Mouse (Mus musculus): ENCODE data around the gene Rab27a. TPM values are rescaled to one million over a fixed set of nuclear protein-coding genes. Genes with fewer than 3 reads are reported as not detected.

The Rab27a gene
- polyA plus RNA-seq, 1 experiment from 2014 or later = 1.1 TPM

DNA sequence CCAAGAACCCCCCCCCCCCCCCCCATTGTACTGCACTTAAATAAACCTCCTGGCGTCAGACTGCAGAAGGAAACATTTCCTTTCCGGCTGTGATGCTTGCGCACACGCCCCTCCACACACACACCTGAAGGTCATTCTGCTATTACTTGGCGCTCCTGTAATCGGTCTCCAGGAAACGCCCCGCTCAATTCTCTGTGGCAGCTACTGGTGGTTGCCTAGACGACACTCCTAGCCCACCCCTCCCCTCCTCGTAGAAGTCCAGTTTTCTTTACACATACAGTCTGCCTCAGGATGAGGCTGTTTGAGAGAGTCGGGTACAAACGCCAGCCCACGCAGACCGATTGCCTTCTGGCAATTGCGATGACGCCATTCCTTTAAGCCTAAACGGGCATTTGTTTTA, 49.9 kb downstream of the Rab27a start:
- 37% methylated on average over 17 of the region's 17 CpGs for WGBS
- Histone ChIP-seq H3K9me3 (ENCODE audit: control insufficient read depth, low read length) (no peaks in the 10 kb centered on the region), H3K9ac (no peak overlapping the region), H3K27me3 (ENCODE audit: control insufficient read depth, insufficient read depth, low read length) (no peaks in the 10 kb centered on the region), H3K27ac (0 out of 2 replicates have a peak overlapping the region, but pooled peaks have one; percentile 20), H3K36me3 (replicated peaks; ENCODE audit: control insufficient read depth, insufficient read depth) (no peaks in the 10 kb centered on the region), H3K4me2 (replicated peaks) (peak overlapping the region; percentile 32; the same call in 1 of the 2 replicates), H3K4me3 (replicated peaks; ENCODE audit: low read length) (no peak overlapping the region), H3K4me1 (replicated peaks; ENCODE audit: control insufficient read depth, insufficient read depth, low read length) (no peaks in the 10 kb centered on the region; the same call in 1 of the 2 replicates)
- peak; percentile 70; the same call in 1 of the 2 replicates for ATAC-seq (ENCODE audit: low FRiP score)
- DNase-seq (ENCODE audit: low spot score) = peak; percentile 50

DNA sequence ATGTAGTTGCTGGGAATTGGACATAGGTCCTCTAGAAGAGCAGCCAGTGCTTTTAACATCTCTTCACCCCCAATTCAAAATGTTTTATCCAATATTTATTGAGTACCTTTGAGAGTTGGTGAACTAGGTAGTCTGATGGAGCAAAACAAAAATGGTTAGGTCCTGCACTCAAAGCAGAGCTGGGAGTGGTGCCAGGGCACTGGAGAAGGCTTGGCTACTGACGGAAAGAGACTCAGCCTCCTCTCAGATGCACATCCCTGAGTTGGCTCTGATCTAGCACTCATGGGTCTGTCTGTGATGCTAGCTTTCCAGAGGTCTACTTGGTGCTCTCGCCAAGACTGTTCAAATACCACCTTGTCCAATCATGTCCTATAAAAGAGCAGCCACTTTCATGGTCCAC, 53.2 kb downstream of the Rab27a start:
- H3K27ac ChIP-seq = no peak overlapping the region
- peaks cover 13% of the 10 kb centered on the region for H3K27me3 ChIP-seq (ENCODE audit: control insufficient read depth, insufficient read depth, low read length)
- no peak overlapping the region for H3K9ac ChIP-seq
- no peaks in the 10 kb centered on the region; the same call in 1 of the 2 replicates for H3K4me1 ChIP-seq (replicated peaks; ENCODE audit: control insufficient read depth, insufficient read depth, low read length)
- H3K4me3 ChIP-seq (replicated peaks; ENCODE audit: low read length) = no peak overlapping the region
- H3K9me3 ChIP-seq (ENCODE audit: control insufficient read depth, low read length) = no peaks in the 10 kb centered on the region
- no peak for ATAC-seq (ENCODE audit: low FRiP score)
- no peaks in the 10 kb centered on the region for H3K36me3 ChIP-seq (replicated peaks; ENCODE audit: control insufficient read depth, insufficient read depth)
- 72% methylated on average over 2 of the region's 2 CpGs for WGBS
- H3K4me2 ChIP-seq (replicated peaks) = no peak overlapping the region
- no peak for DNase-seq (ENCODE audit: low spot score)

DNA sequence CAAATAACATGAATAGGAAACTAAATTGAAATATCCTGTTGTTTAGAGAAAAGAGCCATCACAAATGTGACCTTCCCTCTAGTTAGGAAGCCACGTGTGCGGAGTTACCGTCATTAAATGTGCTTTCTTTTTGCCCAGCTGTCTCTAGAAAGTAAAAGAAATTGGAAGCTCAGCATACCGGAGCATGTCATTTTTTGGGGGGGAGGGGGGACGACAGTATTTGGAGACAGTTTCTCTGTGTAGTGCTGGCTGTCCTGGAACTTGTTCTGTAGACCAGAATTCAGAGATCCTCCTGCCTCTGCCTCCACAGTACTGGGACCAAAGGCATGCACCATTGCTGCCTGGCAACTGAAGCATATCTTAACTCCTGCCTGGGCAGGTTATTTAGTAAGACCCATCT, 56.9 kb downstream of the Rab27a start, which contains the start of gene Khdc3:
Gene Khdc3 (plus strand): TSS at position 301 of the 400 bp plus-strand sequence.
- Histone ChIP-seq H3K27me3 (ENCODE audit: control insufficient read depth, insufficient read depth, low read length) (peaks cover 42% of the 10 kb centered on the region), H3K4me3 (replicated peaks; ENCODE audit: low read length) (no peak within 1 kb of the TSS), H3K4me2 (replicated peaks) (no peak within 1 kb of the TSS), H3K27ac (no peak within 1 kb of the TSS), H3K9ac (no peak within 1 kb of the TSS), H3K4me1 (replicated peaks; ENCODE audit: control insufficient read depth, insufficient read depth, low read length) (peaks cover 7% of the 10 kb centered on the region; the same call in 1 of the 2 replicates), H3K9me3 (ENCODE audit: control insufficient read depth, low read length) (no peaks in the 10 kb centered on the region), H3K36me3 (replicated peaks; ENCODE audit: control insufficient read depth, insufficient read depth) (no peaks in the 10 kb centered on the region)
- WGBS = 88% methylated on average over 5 of the region's 5 CpGs
- ATAC-seq (ENCODE audit: low FRiP score) (no peak), DNase-seq (ENCODE audit: low spot score) (no peak)

DNA sequence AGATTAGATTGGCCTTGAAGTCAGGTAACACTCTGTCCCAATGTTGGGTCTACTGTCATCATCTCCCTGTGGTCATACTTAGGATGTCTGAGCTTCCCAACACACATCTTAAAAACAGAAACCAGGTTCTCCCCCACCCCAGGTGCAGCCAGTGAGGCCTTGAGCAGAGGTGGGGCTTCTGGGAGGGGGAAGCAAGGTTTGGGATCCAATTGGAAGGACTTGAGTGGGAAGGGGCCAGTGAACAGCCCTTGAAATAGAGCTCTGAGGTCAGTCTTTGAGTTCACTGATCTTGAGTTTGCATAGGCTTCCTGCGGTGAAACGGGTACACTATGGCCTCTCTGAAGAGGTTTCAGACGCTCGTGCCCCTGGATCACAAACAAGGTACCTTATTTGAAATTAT, 57.5 kb downstream of the Rab27a start, which contains the start of gene Gm20509:
Gene Gm20509 (plus strand): TSS at position 290 of the 400 bp plus-strand sequence.
- no peaks in the 10 kb centered on the region for H3K36me3 ChIP-seq (replicated peaks; ENCODE audit: control insufficient read depth, insufficient read depth)
- H3K4me1 ChIP-seq (replicated peaks; ENCODE audit: control insufficient read depth, insufficient read depth, low read length) = peaks cover 7% of the 10 kb centered on the region; the same call in 1 of the 2 replicates
- peak within 1 kb of the TSS; percentile 56 for H3K9ac ChIP-seq
- H3K27me3 ChIP-seq (ENCODE audit: control insufficient read depth, insufficient read depth, low read length) = peaks cover 42% of the 10 kb centered on the region
- H3K27ac ChIP-seq = no peak within 1 kb of the TSS
- peak within 1 kb of the TSS; percentile 79 for H3K4me2 ChIP-seq (replicated peaks)
- H3K4me3 ChIP-seq (replicated peaks; ENCODE audit: low read length) = peak within 1 kb of the TSS; percentile 38
- no peaks in the 10 kb centered on the region for H3K9me3 ChIP-seq (ENCODE audit: control insufficient read depth, low read length)
- ATAC-seq (ENCODE audit: low FRiP score) (no peak), DNase-seq (ENCODE audit: low spot score) (no peak)
- WGBS = 92% methylated on average over 4 of the region's 4 CpGs

DNA sequence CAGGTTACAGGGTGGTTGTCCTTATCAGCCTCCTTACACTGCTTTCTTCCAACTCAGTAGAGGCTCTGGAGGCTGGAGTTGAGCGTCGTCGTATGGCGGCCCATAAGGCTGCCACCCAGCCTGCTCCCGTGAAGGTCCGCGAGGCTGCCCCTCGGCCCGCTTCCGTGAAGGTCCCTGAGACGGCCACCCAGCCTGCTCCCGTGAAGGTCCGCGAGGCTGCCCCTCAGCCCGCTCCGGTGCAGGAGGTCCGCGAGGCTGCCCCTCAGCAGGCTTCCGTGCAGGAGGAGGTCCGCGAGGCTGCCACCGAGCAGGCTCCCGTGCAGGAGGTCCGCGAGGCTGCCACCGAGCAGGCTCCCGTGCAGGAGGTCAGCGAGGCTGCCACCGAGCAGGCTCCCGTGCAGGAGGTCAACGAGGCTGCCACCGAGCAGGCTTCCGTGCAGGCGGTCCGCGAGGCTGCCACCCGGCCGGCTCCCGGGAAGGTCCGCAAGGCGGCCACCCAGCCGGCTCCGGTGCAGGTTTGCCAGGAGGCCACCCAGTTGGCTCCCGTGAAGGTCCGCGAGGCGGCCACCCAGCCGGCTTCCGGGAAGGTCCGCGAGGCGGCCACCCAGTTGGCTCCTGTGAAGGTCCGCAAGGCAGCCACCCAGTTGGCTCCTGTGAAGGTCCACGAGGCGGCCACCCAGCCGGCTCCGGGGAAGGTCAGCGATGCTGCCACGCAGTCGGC, 58.7 kb downstream of the Rab27a start:
- Histone ChIP-seq H3K4me3 (replicated peaks; ENCODE audit: low read length) (peak overlapping the region; percentile 38), H3K27ac (no peak overlapping the region), H3K9me3 (ENCODE audit: control insufficient read depth, low read length) (no peaks in the 10 kb centered on the region), H3K4me2 (replicated peaks) (peak overlapping the region; percentile 79), H3K36me3 (replicated peaks; ENCODE audit: control insufficient read depth, insufficient read depth) (no peaks in the 10 kb centered on the region), H3K4me1 (replicated peaks; ENCODE audit: control insufficient read depth, insufficient read depth, low read length) (peaks cover 7% of the 10 kb centered on the region; the same call in 1 of the 2 replicates), H3K9ac (peak overlapping the region; percentile 56), H3K27me3 (ENCODE audit: control insufficient read depth, insufficient read depth, low read length) (peaks cover 42% of the 10 kb centered on the region)
- DNase-seq (ENCODE audit: low spot score) (no peak), ATAC-seq (ENCODE audit: low FRiP score) (0 out of 2 replicates have a peak, but pooled peaks have one; percentile 21)
- 5% methylated on average over 60 of the region's 60 CpGs for WGBS

DNA sequence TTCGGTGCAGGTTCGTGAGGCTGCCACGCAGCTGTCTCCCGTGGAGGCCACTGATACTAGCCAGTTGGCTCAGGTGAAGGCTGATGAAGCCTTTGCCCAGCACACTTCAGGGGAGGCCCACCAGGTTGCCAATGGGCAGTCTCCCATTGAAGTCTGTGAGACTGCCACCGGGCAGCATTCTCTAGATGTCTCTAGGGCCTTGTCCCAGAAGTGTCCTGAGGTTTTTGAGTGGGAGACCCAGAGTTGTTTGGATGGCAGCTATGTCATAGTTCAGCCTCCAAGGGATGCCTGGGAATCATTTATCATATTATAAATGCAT, 59.2 kb downstream of the Rab27a start:
- ATAC-seq (ENCODE audit: low FRiP score) = no peak
- Histone ChIP-seq H3K9me3 (ENCODE audit: control insufficient read depth, low read length) (no peaks in the 10 kb centered on the region), H3K27ac (no peak overlapping the region), H3K4me2 (replicated peaks) (peak overlapping the region; percentile 79), H3K9ac (peak overlapping the region; percentile 56), H3K4me3 (replicated peaks; ENCODE audit: low read length) (peak overlapping the region; percentile 38), H3K27me3 (ENCODE audit: control insufficient read depth, insufficient read depth, low read length) (peaks cover 42% of the 10 kb centered on the region), H3K36me3 (replicated peaks; ENCODE audit: control insufficient read depth, insufficient read depth) (no peaks in the 10 kb centered on the region), H3K4me1 (replicated peaks; ENCODE audit: control insufficient read depth, insufficient read depth, low read length) (peaks cover 7% of the 10 kb centered on the region; the same call in 1 of the 2 replicates)
- WGBS = 33% methylated on average over 5 of the region's 5 CpGs
- DNase-seq (ENCODE audit: low spot score) = no peak

DNA sequence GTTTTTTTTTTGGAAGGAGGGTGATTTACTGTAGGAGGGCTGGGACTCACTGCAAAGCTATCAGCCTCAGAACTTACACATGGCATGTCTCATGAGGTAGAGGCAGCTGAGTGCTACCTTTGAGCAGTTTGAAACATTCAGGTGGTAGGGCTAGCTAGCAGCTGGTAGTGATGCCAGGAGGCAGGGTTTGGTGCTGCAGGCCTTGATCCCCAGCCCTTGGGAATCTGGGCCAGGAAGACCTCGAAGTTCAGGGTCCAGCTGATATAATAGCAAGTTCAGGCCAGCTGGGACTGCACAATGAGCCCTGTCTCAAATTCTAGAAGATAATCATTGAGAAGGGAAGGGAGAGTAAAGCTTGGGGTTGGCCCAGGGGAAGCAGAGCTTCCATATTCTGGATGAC, 60.5 kb downstream of the Rab27a start:
- H3K4me2 ChIP-seq (replicated peaks) = no peak overlapping the region
- peaks cover 42% of the 10 kb centered on the region for H3K27me3 ChIP-seq (ENCODE audit: control insufficient read depth, insufficient read depth, low read length)
- no peak overlapping the region for H3K4me3 ChIP-seq (replicated peaks; ENCODE audit: low read length)
- H3K9ac ChIP-seq = no peak overlapping the region
- H3K36me3 ChIP-seq (replicated peaks; ENCODE audit: control insufficient read depth, insufficient read depth) = no peaks in the 10 kb centered on the region
- DNase-seq (ENCODE audit: low spot score) (no peak), ATAC-seq (ENCODE audit: low FRiP score) (no peak)
- H3K27ac ChIP-seq = no peak overlapping the region
- no peaks in the 10 kb centered on the region for H3K9me3 ChIP-seq (ENCODE audit: control insufficient read depth, low read length)
- H3K4me1 ChIP-seq (replicated peaks; ENCODE audit: control insufficient read depth, insufficient read depth, low read length) = peaks cover 7% of the 10 kb centered on the region; the same call in 1 of the 2 replicates
- WGBS = 73% methylated on average over 1 of the region's 1 CpGs

DNA sequence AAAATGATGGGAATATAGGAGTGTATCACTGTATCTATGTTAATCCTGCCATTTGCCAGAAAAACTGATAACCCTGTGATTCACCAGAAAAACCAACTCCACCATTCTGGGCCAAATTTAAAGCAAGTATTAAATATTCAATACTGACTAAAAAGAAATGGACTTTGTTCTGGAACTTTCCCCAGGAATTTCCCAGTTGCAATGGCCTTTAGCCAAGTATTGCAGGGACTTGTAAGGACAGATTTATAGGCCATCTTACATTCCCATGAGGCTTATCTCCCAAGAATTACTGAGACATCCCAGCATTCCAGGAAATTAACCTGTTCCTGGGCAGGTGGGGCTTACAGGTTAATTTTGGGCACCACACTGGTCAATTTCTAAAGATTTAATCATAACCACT, 61.1 kb downstream of the Rab27a start:
- H3K4me2 ChIP-seq (replicated peaks) = no peak overlapping the region
- H3K27ac ChIP-seq = no peak overlapping the region
- H3K36me3 ChIP-seq (replicated peaks; ENCODE audit: control insufficient read depth, insufficient read depth) = no peaks in the 10 kb centered on the region
- no peak for DNase-seq (ENCODE audit: low spot score)
- peaks cover 7% of the 10 kb centered on the region; the same call in 1 of the 2 replicates for H3K4me1 ChIP-seq (replicated peaks; ENCODE audit: control insufficient read depth, insufficient read depth, low read length)
- no peak overlapping the region for H3K4me3 ChIP-seq (replicated peaks; ENCODE audit: low read length)
- H3K9me3 ChIP-seq (ENCODE audit: control insufficient read depth, low read length) = no peaks in the 10 kb centered on the region
- H3K9ac ChIP-seq = no peak overlapping the region
- no peak for ATAC-seq (ENCODE audit: low FRiP score)
- peaks cover 42% of the 10 kb centered on the region for H3K27me3 ChIP-seq (ENCODE audit: control insufficient read depth, insufficient read depth, low read length)

DNA sequence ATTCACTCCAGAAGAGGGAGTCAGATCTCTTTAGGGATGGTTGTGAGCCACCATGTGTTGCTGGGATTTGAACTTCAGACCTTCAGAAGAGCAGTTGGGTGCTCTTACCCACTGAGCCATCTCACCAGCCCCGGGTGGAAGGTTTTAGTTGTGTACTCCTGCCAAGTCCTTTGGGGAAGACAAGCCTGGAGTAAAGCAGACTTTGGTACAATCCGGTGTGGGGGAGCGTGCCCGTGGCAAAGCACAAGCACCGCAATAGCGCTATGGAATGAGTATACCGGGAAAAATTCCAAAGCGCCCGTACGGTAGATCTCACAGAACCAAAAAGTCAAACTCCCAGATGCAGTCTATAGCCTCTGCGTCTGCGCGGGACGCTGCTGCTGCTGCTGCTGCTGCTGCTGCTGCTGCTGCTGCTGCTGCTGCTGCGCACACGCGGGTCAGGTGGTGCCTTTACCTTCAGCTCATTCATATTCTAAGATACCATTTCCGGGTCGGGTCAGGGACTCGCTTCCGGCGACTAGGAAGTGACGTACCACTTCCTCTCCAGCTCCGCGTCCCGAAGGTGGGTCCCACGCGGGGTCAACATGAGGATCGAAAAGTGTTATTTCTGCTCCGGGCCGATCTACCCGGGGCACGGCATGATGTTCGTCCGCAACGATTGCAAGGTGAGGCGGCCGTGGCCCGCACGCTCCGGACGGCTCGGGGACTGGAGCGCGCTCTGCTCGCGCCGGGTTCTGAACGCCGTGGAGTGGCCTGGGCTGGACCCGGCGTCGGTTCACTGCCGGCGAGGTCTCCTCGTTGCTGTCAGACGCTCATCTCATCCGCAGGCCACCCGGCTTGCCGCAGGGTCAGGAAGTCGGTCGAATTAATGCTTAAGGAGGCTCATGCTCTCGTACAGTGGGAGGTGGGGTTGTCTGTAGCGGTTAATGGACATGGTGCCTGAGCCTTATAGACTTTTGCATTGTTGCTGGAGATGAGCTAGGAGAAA, 68.6 kb downstream of the Rab27a start, which contains the start of gene Rsl24d1:
Gene Rsl24d1 (plus strand): TSS at position 508 of the 988 bp plus-strand sequence.
- DNase-seq (ENCODE audit: low spot score) = peak; percentile 85
- under 1% methylated on average over 64 of the region's 64 CpGs for WGBS
- peak within 1 kb of the TSS; percentile 74 for H3K9ac ChIP-seq
- H3K9me3 ChIP-seq (ENCODE audit: control insufficient read depth, low read length) = no peaks in the 10 kb centered on the region
- peak within 1 kb of the TSS; percentile 65 for H3K4me2 ChIP-seq (replicated peaks)
- ATAC-seq (ENCODE audit: low FRiP score) = peak; percentile 99
- H3K4me1 ChIP-seq (replicated peaks; ENCODE audit: control insufficient read depth, insufficient read depth, low read length) = peaks cover 7% of the 10 kb centered on the region; the same call in 1 of the 2 replicates
- H3K27me3 ChIP-seq (ENCODE audit: control insufficient read depth, insufficient read depth, low read length) = no peaks in the 10 kb centered on the region
- H3K36me3 ChIP-seq (replicated peaks; ENCODE audit: control insufficient read depth, insufficient read depth) = peaks cover 29% of the 10 kb centered on the region
- H3K4me3 ChIP-seq (replicated peaks; ENCODE audit: low read length) = peak within 1 kb of the TSS; percentile 92
- H3K27ac ChIP-seq = peak within 1 kb of the TSS; percentile 51

All from hindbrain, embryonic 14.5 days (tissue).